Mouse (Mus musculus) NIH3T3 (cell line): ENCODE measurements around the gene Parp2.
"Not testable (repeated sequence)": the region's sequence is repeated elsewhere in the genome, so short reads cannot be mapped to it uniquely, and the experiment has no call there.

Experiments
- DNase-seq: peaks from one replicate; pipeline ENCODE4 v3.0.0-alpha.2; 2012; ENCODE audit warnings: low read depth

Gene Parp2

GRCm38 (mm10) chr14:50829878-50830277, 22.2 kb downstream of the Parp2 start:
- no peak for DNase-seq

- DNase-seq: no peak
Measured at GRCm38 (mm10) chr14:50833964-50834363, 26.3 kb downstream of the Parp2 start.

GRCm38 (mm10) chr14:50834435-50834834, 26.8 kb downstream of the Parp2 start:
- DNase-seq: peak; percentile 63

GRCm38 (mm10) chr14:50837236-50837635, 29.6 kb downstream of the Parp2 start:
- peak; percentile 50 for DNase-seq

GRCm38 (mm10) chr14:50855788-50856187, 48.1 kb downstream of the Parp2 start:
- no peak for DNase-seq

- no peak for DNase-seq
Measured at GRCm38 (mm10) chr14:50862641-50863040, 55.0 kb downstream of the Parp2 start.

- not testable (repeated sequence) for DNase-seq
Measured at GRCm38 (mm10) chr14:50865005-50865404, 57.4 kb downstream of the Parp2 start.

- DNase-seq: no peak
Measured at GRCm38 (mm10) chr14:50866966-50867365, 59.3 kb downstream of the Parp2 start.

- DNase-seq: no peak
Measured at GRCm38 (mm10) chr14:50868211-50868610, 60.6 kb downstream of the Parp2 start.

- DNase-seq: no peak
Measured at GRCm38 (mm10) chr14:50868656-50869055, 61.0 kb downstream of the Parp2 start.

GRCm38 (mm10) chr14:50869889-50870804, 62.5 kb downstream of the Parp2 start, which contains the start of gene Tep1:
Gene Tep1, minus strand, starts transcription at chr14:50870560.
- peak; percentile 83 for DNase-seq

- DNase-seq: no peak
Measured at GRCm38 (mm10) chr14:50870805-50871143, 63.1 kb downstream of the Parp2 start.
